ENCODE assay signal across 8 mouse cellular contexts in genomic region chr17:84510355-84510754, GRCm38 (mm10). TPM values are rescaled to one million over a fixed set of nuclear protein-coding genes. Genes with fewer than 3 reads are reported as not detected.
DNase-seq lines count a peak whose midpoint lies in the region; ATAC-seq and TF ChIP-seq lines count a peak whose summit lies in the region.

No protein-coding gene starts in this region.

- H3K9me3 ChIP-seq in stomach, embryonic 14.5 days (ENCODE audit: control insufficient read depth, low read depth, low read length), result no peaks in the 10 kb centered on the region

- peaks cover 18% of the 10 kb centered on the region for H3K4me1 ChIP-seq in stomach, embryonic 14.5 days (ENCODE audit: control insufficient read depth, insufficient read depth, low read length)

- H3K36me3 ChIP-seq in stomach, embryonic 14.5 days (ENCODE audit: control insufficient read depth, insufficient read depth, low read length), result no peaks in the 10 kb centered on the region

- peak; percentile 19; the same call in 1 of the 2 replicates for ATAC-seq in stomach, embryonic 14.5 days (ENCODE audit: insufficient number of reproducible peaks, insufficient read depth, low FRiP score, low read depth)
- no peak for ATAC-seq in inflammation-experienced regulatory T-cells, adult 6 months

- no peak for TF ChIP-seq CTCF in left cerebral cortex, adult 2 months (IDR thresholded peaks at IDR 0.05)

- no peak overlapping the region for H3K27ac ChIP-seq in left cerebral cortex, adult 2 months
- H3K27ac ChIP-seq in stomach, embryonic 14.5 days (ENCODE audit: low read length), result peak overlapping the region; percentile 93

- peak; percentile 58 to 71 for DNase-seq in cerebellum, postnatal 10 days
- DNase-seq in cerebellum, postnatal 25 days, result no peak
- DNase-seq in right cerebral cortex, adult 2 months (ENCODE audit: low spot score in 2 of 2), result peak; percentile 77
- DNase-seq in right cerebral cortex, postnatal 4 days, result no peak
- DNase-seq in heart, postnatal 25 days (ENCODE audit: low spot score), result peak; percentile 14
- peak; percentile 53 to 54 for DNase-seq in left cerebral cortex, adult 2 months (ENCODE audit: extremely low spot score in 1 of 2, low spot score in 2 of 2)

- H3K4me2 ChIP-seq in stomach, embryonic 14.5 days (replicated peaks; ENCODE audit: low read depth, low read length), result no peak overlapping the region

- no peak overlapping the region for H3K4me3 ChIP-seq in left cerebral cortex, adult 2 months
- no peak overlapping the region for H3K4me3 ChIP-seq in stomach, embryonic 14.5 days (ENCODE audit: low read depth, low read length)

- WGBS in stomach, embryonic 14.5 days, result 16% methylated on average over 5 of the region's 5 CpGs

- no peaks in the 10 kb centered on the region for H3K27me3 ChIP-seq in stomach, embryonic 14.5 days (ENCODE audit: control insufficient read depth, insufficient read depth, low read length)

- intact Hi-C loops in heart, postnatal 25 days (cut with DNase I), result no loop called here
- intact Hi-C loops in left cerebral cortex, adult 2 months (cut with DNase I), result loop anchor here (5.0 kb wide), 2 partner anchors 72 to 137 kb away; no protein-coding TSS in a partner anchor

- no peak overlapping the region for H3K9ac ChIP-seq in stomach, embryonic 14.5 days (replicated peaks; ENCODE audit: low read depth, low read length)

RNA-seq across cellular contexts. Expression of gene Plekhh2, which starts 1.3 kb away (rescaled TPM):
- 1 to 10 TPM; 2.1 TPM for total RNA-seq in heart, postnatal 25 days (2021)
- total RNA-seq in left cerebral cortex, adult 2 months (2021), result 1 to 10 TPM; 7.3 to 7.9 TPM
- polyA plus RNA-seq in stomach, embryonic 14.5 days (2014; fragmentation: Nextera tagmentation; extraction: Ambion mirVana), result 16.2 and 18.1 TPM in 2 replicates
- not detected for polyA plus RNA-seq in inflammation-experienced regulatory T-cells, adult 6 months (2017; shearing (Covaris generic))

RNA-seq across cellular contexts. Expression of gene Thada, which starts 44.4 kb away (rescaled TPM):
- total RNA-seq in heart, postnatal 25 days (2021), result 1 to 10 TPM; 7.9 to 8.1 TPM
- total RNA-seq in left cerebral cortex, adult 2 months (2021), result 10 to 100 TPM; 13.8 to 15.9 TPM
- 14.6 and 15.9 TPM in 2 replicates for polyA plus RNA-seq in stomach, embryonic 14.5 days (2014; fragmentation: Nextera tagmentation; extraction: Ambion mirVana)
- 100 to 1,000 TPM in 2 of 3 experiments, 10 to 100 TPM in 1; 19.3 to 113 (median 105) TPM for polyA plus RNA-seq in inflammation-experienced regulatory T-cells, adult 6 months (2017; shearing (Covaris generic))

Comparison
In these comparisons a context has a peak if more than half of its experiments do, and no peak if none do; other contexts are left out.
1. DNase-seq: peak in cerebellum, postnatal 10 days (2 of 2), right cerebral cortex, adult 2 months (2 of 2), heart, postnatal 25 days (single experiment) and left cerebral cortex, adult 2 months (2 of 2); none in cerebellum, postnatal 25 days (0 of 2) and right cerebral cortex, postnatal 4 days (single experiment).